Mouse (Mus musculus): ENCODE results near the gene Sox1.

GRCm38 (mm10) chr8:12396501-12397345 lies 1.6 kb downstream of the Sox1 start:
- TF ChIP-seq CTCF (IDR thresholded peaks at IDR 0.05; ENCODE audit: extremely low read depth, insufficient read depth, insufficient read length, insufficient replicate concordance) (no peak), POLR2A (IDR thresholded peaks at IDR 0.05; ENCODE audit: low read depth, low read length) (no peak)
